Mouse (Mus musculus): ENCODE data around the gene Slc11a1.

GRCm38 (mm10) chr1:74418747-74419439 is 43.9 kb downstream of the Slc11a1 start:
- no peak for TF ChIP-seq POLR2A (IDR thresholded peaks at IDR 0.05; ENCODE audit: control insufficient read depth in 1 of 2, insufficient read depth in 1 of 2, low read depth in 1 of 2, low read length in 2 of 2, poor library complexity in 1 of 2)
- TF ChIP-seq ZKSCAN1 (IDR thresholded peaks at IDR 0.05; ENCODE audit: low read depth, low read length), result no peak
- no peak for TF ChIP-seq E2F4 (IDR thresholded peaks at IDR 0.05; ENCODE audit: borderline replicate concordance, low read depth, low read length)
- no peak for TF ChIP-seq EP300 (IDR thresholded peaks at IDR 0.05; ENCODE audit: low read depth in 1 of 2, low read length in 2 of 2)
